Mouse (Mus musculus): ENCODE results near the gene Atxn7l2.

Atxn7l2 gene

DNA sequence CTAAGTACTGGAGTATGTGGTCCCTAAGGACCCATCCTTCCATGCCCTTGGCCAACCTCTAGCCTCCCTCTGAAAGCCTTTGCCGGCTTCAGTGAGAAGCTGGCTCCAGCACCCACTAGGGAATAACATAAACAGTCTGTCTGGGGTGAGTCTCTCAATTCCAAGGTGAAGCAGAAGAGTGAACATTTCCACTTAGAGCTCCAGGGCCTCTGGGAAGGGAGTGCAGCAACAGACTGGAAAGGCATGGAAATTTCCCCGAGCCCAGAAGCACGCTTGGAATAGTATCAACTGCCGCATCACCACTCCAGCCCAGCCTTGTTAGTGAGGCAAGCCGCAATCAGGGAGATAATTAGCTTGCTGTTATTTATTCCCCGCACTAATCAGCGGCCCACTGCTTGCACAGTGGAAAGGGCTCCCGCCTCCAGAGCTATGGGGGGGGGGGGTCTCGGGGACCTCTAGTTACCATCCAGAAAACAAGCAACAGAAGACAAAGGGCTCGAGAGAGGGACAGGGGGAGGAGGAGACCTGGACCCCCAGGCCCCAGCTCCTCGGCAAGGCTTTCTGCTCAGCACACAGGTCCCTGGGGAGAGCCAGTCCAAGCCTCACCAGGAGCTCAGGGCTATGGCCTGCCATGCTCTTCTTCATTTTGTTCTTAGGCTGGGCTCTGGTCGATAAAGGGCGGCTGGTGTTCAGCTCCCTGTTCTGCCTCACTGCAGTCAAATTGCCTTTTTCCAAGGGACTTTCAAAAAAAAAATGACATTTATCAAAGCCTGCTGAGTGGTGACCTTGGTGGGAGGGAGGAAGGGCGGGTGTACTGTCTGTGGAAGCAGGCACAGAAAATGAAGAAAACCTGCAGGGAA is 35.8 kb downstream of the Atxn7l2 start:
- DNase-seq, result peak; percentile 41 to 46

DNA sequence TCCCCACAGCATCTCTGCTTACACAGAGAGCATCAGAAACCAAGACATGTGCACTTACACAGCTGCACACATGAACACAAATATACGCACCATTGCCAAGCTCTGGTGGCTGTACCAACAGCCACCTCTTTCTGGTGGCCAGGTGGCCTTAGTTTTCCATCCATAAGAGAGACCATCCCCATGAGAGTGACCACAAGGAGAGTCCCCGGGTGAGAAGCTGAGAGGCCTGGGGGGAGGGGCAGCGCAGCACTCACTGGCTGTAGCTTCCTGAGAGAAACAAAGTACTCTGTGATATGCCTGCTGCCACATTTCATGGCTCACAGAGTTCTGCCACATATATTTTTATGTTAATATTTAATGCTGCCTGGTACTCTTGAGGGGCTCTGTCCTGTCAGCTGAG is 41.5 kb downstream of the Atxn7l2 start:
- DNase-seq, result no peak

DNA sequence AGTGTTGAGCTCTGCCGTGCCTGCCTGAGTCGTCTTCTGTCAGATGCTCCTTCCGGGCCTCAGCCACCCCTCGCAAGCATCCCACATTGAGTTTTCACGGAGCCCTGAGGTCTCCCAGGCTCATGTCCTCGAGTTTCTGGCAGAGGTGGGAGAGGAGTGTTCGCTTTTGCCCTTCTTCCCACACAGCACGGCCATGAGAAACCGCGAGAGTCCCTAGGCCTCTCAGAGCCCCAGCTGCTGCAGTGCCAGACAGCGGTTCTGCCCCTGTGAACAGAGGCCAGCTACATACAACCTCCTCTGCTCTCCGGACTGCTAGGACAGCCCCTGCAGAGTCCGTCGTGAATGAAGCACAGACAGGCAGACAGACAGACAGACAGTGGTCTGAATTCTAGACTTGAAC is 43.2 kb downstream of the Atxn7l2 start:
- DNase-seq, result no peak

DNA sequence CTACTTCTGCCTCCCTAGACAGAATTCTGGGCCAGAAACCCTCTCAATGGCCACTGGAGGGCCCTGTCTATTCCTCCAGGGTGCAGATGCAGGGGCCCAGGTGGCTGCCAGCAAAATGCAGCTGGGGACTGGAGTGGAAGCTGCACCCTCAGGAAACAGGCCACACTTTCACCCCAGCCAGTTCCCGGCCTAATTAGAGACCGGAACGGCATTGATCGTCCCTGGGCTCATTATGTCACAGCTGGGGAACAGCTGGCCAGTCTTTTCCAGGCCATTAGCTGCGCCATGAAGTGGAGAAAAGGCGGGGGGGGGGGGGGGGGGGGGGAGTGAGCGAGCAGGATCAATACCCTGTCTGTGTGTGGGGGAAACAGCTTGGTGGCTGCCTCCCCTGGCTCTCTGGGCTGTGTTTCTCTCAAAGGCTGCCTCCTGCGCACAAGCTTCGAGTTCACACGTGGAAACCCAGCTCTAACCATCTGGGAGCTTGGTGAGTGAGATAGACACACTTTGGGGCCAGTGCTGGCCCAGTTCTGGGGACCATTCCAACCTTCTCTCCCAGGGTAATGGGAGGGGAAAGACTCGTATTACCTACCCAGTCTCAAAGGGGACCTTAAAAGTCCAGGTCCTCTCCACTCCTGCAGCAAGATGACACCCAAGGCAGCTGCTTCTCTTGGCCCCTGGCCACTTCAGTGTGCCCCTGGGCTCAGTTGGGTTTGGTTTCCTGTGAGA is 44.1 kb downstream of the Atxn7l2 start:
- DNase-seq, result peak; percentile 39 to 48

- DNase-seq, result no peak
These were observed 45.0 kb downstream of the Atxn7l2 start for GRCm38 (mm10) chr3:108165532-108166315.

DNA sequence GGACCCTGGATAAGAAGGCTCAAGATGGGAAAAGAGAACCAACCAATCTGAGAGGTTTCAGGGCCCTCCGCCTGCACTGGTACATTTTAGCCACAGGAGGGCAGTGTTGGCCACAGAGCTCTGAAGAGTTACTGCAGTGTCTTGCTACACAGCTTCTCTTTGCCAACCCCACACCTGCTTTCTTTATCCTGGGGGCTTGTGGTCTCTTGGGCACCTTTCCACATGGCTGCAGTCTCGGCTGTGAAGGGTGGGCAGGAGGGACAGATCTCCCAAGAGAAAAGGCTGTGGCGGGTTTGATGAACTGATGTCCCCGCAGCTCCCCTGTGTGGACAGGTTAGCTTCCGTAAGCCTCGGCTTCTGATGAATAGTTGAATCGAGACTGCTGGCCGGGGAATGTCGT is 45.9 kb downstream of the Atxn7l2 start:
- DNase-seq, result peak; percentile 74 to 85

DNA sequence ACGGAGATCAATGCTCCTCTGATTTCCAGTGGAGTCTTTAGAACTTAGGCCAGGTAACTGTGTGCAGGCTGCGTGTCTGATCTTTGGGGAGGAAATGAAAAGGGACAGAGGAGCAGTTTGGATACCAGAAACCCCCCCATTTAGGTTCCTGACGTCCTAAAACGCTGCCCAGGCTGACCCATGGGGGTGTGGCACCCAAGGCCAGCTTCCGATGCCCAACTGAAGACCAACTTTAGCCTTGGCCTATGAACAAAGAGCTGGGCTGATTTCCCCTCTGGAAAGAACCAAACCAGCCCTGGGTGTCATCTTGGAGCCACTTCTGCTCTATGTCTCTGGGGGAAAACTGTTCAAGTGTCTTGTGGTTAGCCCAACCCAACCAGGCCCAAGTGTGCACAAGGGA is 46.6 kb downstream of the Atxn7l2 start:
- no peak for DNase-seq

GRCm38 (mm10) chr3:108158383-108159037 is 52.2 kb downstream of the Atxn7l2 start:
- DNase-seq, result no peak

GRCm38 (mm10) chr3:108154656-108155055 is 56.1 kb downstream of the Atxn7l2 start, which contains the start of gene Gpr61:
Gene Gpr61, minus strand, starts transcription at chr3:108154882.
- DNase-seq, result no peak

GRCm38 (mm10) chr3:108152290-108152689 is 58.4 kb downstream of the Atxn7l2 start:
- DNase-seq, result no peak
